8 mouse cellular contexts compared by ENCODE assay signal in the genomic region with DNA sequence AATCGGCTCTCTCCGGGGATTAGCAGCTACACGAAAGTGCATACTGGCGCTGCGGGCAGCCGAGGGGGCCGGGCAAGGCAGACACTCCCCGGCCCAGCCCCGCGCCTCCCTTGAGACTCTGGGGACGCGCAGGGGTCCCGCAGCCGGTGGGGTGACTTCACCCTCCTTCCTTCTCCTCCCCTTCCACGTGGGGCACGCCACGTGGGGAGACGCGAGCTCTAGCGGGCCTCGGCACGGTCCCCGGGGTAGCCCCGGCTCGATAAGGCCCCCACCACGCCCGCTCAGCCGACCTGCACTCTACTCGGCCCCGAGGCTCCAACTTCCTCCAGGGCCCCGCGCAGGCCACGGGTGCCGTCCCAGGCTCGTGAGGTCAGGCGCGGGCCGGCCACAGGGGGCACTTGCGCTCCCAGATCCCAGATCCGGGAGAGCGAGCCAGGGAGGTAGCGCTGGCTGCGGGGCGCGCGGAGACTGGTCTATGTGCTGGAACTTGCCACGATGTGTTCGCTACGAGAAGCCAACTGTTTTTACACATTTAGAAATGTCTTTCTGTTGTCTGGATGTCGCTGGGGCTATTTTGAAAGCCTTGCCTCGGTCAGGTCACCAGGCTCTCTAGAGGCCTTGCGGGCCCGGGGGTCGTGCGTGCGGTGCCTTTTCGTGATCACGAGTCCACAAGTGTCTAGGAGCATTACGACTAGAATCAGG. TPM values are rescaled to one million over a fixed set of nuclear protein-coding genes. Genes with fewer than 3 reads are reported as not detected.
DNase-seq lines count a peak whose midpoint lies in the region; ATAC-seq lines count a peak whose summit lies in the region.

A gene (minus strand): TSS at position 356 of the 702 bp plus-strand sequence.

- no peaks in the 10 kb centered on the region for H3K9me3 ChIP-seq in intestine, embryonic 16.5 days (ENCODE audit: control insufficient read depth, low read length)

- peak within 1 kb of the TSS; percentile 98 for H3K9ac ChIP-seq in intestine, embryonic 16.5 days (ENCODE audit: low read depth, low read length)

- ATAC-seq in intestine, embryonic 16.5 days, result peak; percentile 90
- peak; percentile 86 for ATAC-seq in megakaryocyte-erythroid progenitor cell, adult 5-6 weeks (replicated peaks; ENCODE audit: low FRiP score, low TSS enrichment, poor library complexity, severe bottlenecking)

- peaks cover 19% of the 10 kb centered on the region for H3K4me1 ChIP-seq in intestine, embryonic 16.5 days (ENCODE audit: control insufficient read depth, insufficient read depth, low read length)

- no peaks in the 10 kb centered on the region for H3K36me3 ChIP-seq in intestine, embryonic 16.5 days (ENCODE audit: control insufficient read depth, insufficient read depth, low read length)

- peak within 1 kb of the TSS; percentile 100 for H3K27ac ChIP-seq in intestine, embryonic 16.5 days (ENCODE audit: low read length)

- WGBS in intestine, embryonic 16.5 days, result under 1% methylated on average over 50 of the region's 59 CpGs

- intact Hi-C loops in left cerebral cortex, postnatal 36 days (cut with DNase I), result loop anchor here (5.0 kb wide), 2 partner anchors 92 to 513 kb away; a partner anchor contains a TSS

- peak; percentile 96 for DNase-seq in adrenal gland, postnatal 14 days
- DNase-seq in embryo, embryonic 11.5 days (ENCODE audit: low read depth, low spot score), result peak; percentile 71
- no peak for DNase-seq in gonadal fat pad, adult 2 months (ENCODE audit: low read depth)
- DNase-seq in left cerebral cortex, postnatal 36 days (ENCODE audit: low spot score in 2 of 2), result peak; percentile 56 to 61
- peak; percentile 68 for DNase-seq in right cerebral cortex, postnatal 14 days
- no peak for DNase-seq in T-cell, adult 2 months (ENCODE audit: low spot score)

- H3K4me3 ChIP-seq in intestine, embryonic 16.5 days (ENCODE audit: low read length), result peak within 1 kb of the TSS; percentile 94

- no peaks in the 10 kb centered on the region for H3K27me3 ChIP-seq in intestine, embryonic 16.5 days (replicated peaks; ENCODE audit: control insufficient read depth, insufficient read depth, low read length)

- H3K4me2 ChIP-seq in intestine, embryonic 16.5 days (ENCODE audit: low read depth, low read length), result peak within 1 kb of the TSS; percentile 93

RNA-seq across cellular contexts. Expression of the gene that starts here (rescaled TPM):
- 63.2 and 70.6 TPM in 2 replicates for total RNA-seq in adrenal gland, postnatal 14 days (2021)
- polyA plus RNA-seq in gonadal fat pad, adult 2 months (2012; rRNA removed), result 48.7 and 53.5 TPM in 2 replicates
- polyA plus RNA-seq in intestine, embryonic 16.5 days (2015; fragmentation: Nextera tagmentation; extraction: Ambion mirVana), result 78.3 and 80.2 TPM in 2 replicates
- 10 to 100 TPM; 20.3 to 28.3 TPM for total RNA-seq in left cerebral cortex, postnatal 36 days (2021)
- 15.2 and 23.9 TPM in 2 replicates for total RNA-seq in megakaryocyte-erythroid progenitor cell, adult 5-6 weeks (2014; fragmentation: Nextera tagmentation)
- 22.0 and 44.7 TPM in 2 replicates for total RNA-seq in megakaryocyte-erythroid progenitor cell, adult 5-6 weeks (2017)

Comparison
In these comparisons a context has a peak if more than half of its experiments do, and no peak if none do; other contexts are left out.
1. DNase-seq: peak in adrenal gland, postnatal 14 days (single experiment), embryo, embryonic 11.5 days (single experiment), left cerebral cortex, postnatal 36 days (2 of 2) and right cerebral cortex, postnatal 14 days (single experiment); none in gonadal fat pad, adult 2 months (single experiment) and T-cell, adult 2 months (single experiment).